Mouse (Mus musculus): ENCODE data around the gene Nrbf2. TPM values are rescaled to one million over a fixed set of nuclear protein-coding genes. Genes with fewer than 3 reads are reported as not detected.

Nrbf2 gene
- 18.6 and 19.7 TPM in 2 replicates for polyA plus RNA-seq (2012; rRNA removed)

- DNase-seq (ENCODE audit: extremely low spot score in 1 of 2, low spot score in 1 of 2): peak; percentile 71 to 79
These were observed at the start of gene Nrbf2 for GRCm38 (mm10) chr10:67285176-67285814. TSS of gene Nrbf2 (minus strand) at chr10:67285305.

- no peak for DNase-seq (ENCODE audit: extremely low spot score in 1 of 2, low spot score in 1 of 2)
These were observed 45.5 kb upstream of the Nrbf2 start for GRCm38 (mm10) chr10:67330580-67330979.

- no peak for DNase-seq (ENCODE audit: extremely low spot score in 1 of 2, low spot score in 1 of 2)
These were observed 44.6 kb upstream of the Nrbf2 start for GRCm38 (mm10) chr10:67329661-67330060.

GRCm38 (mm10) chr10:67328208-67328607, 43.1 kb upstream of the Nrbf2 start:
- no peak for DNase-seq (ENCODE audit: extremely low spot score in 1 of 2, low spot score in 1 of 2)

GRCm38 (mm10) chr10:67324036-67324435, 38.9 kb upstream of the Nrbf2 start:
- DNase-seq (ENCODE audit: extremely low spot score in 1 of 2, low spot score in 1 of 2): no peak

GRCm38 (mm10) chr10:67321396-67321795, 36.3 kb upstream of the Nrbf2 start:
- no peak for DNase-seq (ENCODE audit: extremely low spot score in 1 of 2, low spot score in 1 of 2)

GRCm38 (mm10) chr10:67320207-67320859, 35.2 kb upstream of the Nrbf2 start:
- DNase-seq (ENCODE audit: extremely low spot score in 1 of 2, low spot score in 1 of 2): peak in 1 of 2 experiments; percentile 21

- no peak for DNase-seq (ENCODE audit: extremely low spot score in 1 of 2, low spot score in 1 of 2)
These were observed 34.1 kb upstream of the Nrbf2 start for GRCm38 (mm10) chr10:67319016-67319725.

GRCm38 (mm10) chr10:67317931-67318460, 32.9 kb upstream of the Nrbf2 start:
- DNase-seq (ENCODE audit: extremely low spot score in 1 of 2, low spot score in 1 of 2): no peak

- peak in 1 of 2 experiments; percentile 72 for DNase-seq (ENCODE audit: extremely low spot score in 1 of 2, low spot score in 1 of 2)
These were observed 29.8 kb upstream of the Nrbf2 start for GRCm38 (mm10) chr10:67314811-67315435.

GRCm38 (mm10) chr10:67312456-67312855, 27.4 kb upstream of the Nrbf2 start:
- no peak for DNase-seq (ENCODE audit: extremely low spot score in 1 of 2, low spot score in 1 of 2)

- peak in 1 of 2 experiments; percentile 71 for DNase-seq (ENCODE audit: extremely low spot score in 1 of 2, low spot score in 1 of 2)
These were observed 26.3 kb upstream of the Nrbf2 start for GRCm38 (mm10) chr10:67311277-67311959.

GRCm38 (mm10) chr10:67309483-67310138, 24.5 kb upstream of the Nrbf2 start:
- no peak for DNase-seq (ENCODE audit: extremely low spot score in 1 of 2, low spot score in 1 of 2)

- no peak for DNase-seq (ENCODE audit: extremely low spot score in 1 of 2, low spot score in 1 of 2)
These were observed 17.2 kb upstream of the Nrbf2 start for GRCm38 (mm10) chr10:67302340-67302739.

- no peak for DNase-seq (ENCODE audit: extremely low spot score in 1 of 2, low spot score in 1 of 2)
These were observed 15.9 kb upstream of the Nrbf2 start for GRCm38 (mm10) chr10:67301046-67301445.

GRCm38 (mm10) chr10:67299285-67299684, 14.2 kb upstream of the Nrbf2 start:
- no peak for DNase-seq (ENCODE audit: extremely low spot score in 1 of 2, low spot score in 1 of 2)

- DNase-seq (ENCODE audit: extremely low spot score in 1 of 2, low spot score in 1 of 2): no peak
These were observed 13.8 kb upstream of the Nrbf2 start for GRCm38 (mm10) chr10:67298856-67299255.

GRCm38 (mm10) chr10:67297175-67297855, 12.2 kb upstream of the Nrbf2 start:
- DNase-seq (ENCODE audit: extremely low spot score in 1 of 2, low spot score in 1 of 2): no peak

- no peak for DNase-seq (ENCODE audit: extremely low spot score in 1 of 2, low spot score in 1 of 2)
These were observed 11.5 kb upstream of the Nrbf2 start for GRCm38 (mm10) chr10:67296482-67297152.
